Mouse (Mus musculus) effector memory CD4-positive, alpha-beta T cell, adult 7 months (primary cell): Measurements from ENCODE around the gene Mindy1. TPM values are rescaled to one million over a fixed set of nuclear protein-coding genes. Genes with fewer than 3 reads are reported as not detected.

Source experiments
- polyA plus RNA-seq: library from polyadenylated mRNA; unstranded; fragments of 100-300 nt; shearing (Covaris generic); gene quantifications from one replicate; pipeline ENCODE4 v1.2.1, GENCODE M21; 2017

The Mindy1 gene
- 27.4 TPM for polyA plus RNA-seq

GRCm38 (mm10) chr3:95281216-95282126 lies at the start of gene Mindy1, which contains the start of gene Prune1:
Mindy1 (plus strand) TSS chr3:95281345.
Prune1 (minus strand) TSS chr3:95282076.

GRCm38 (mm10) chr3:95241498-95241897 lies 39.6 kb upstream of the Mindy1 start, which contains the start of gene Gm128:
Gm128 (minus strand) TSS chr3:95241598.

GRCm38 (mm10) chr3:95250783-95251424 lies 30.2 kb upstream of the Mindy1 start, which contains the start of gene Bnipl:
Bnipl (minus strand) TSS chr3:95251193.

GRCm38 (mm10) chr3:95307100-95307499 lies 26.0 kb downstream of the Mindy1 start, which contains the start of gene Anxa9:
Anxa9 (minus strand) TSS chr3:95307176.

GRCm38 (mm10) chr3:95314486-95315093 lies 33.4 kb downstream of the Mindy1 start, which contains the start of gene Cers2:
Cers2 (plus strand) TSS chr3:95314791.

Other genes with a start within 250 kb of the Mindy1 start
- 289 TPM for gene Psmd4, start 238.7 kb upstream of the Mindy1 start, polyA plus RNA-seq
- 31.1 TPM for gene Pip5k1a, start 174.4 kb upstream of the Mindy1 start, polyA plus RNA-seq
- 82.6 TPM for gene Vps72, start 170.3 kb upstream of the Mindy1 start, polyA plus RNA-seq
- gene Tmod4, start 156.9 kb upstream of the Mindy1 start, polyA plus RNA-seq = 1.4 TPM
- gene Scnm1, start 147.3 kb upstream of the Mindy1 start, polyA plus RNA-seq = 58.6 TPM
- 29.5 TPM for gene Lysmd1, start 147.3 kb upstream of the Mindy1 start, polyA plus RNA-seq
- 282 TPM for gene Tnfaip8l2, start 139.0 kb upstream of the Mindy1 start, polyA plus RNA-seq
- gene Sema6c, start 120.9 kb upstream of the Mindy1 start, polyA plus RNA-seq = 1.2 TPM
- gene Gabpb2, start 63.4 kb upstream of the Mindy1 start, polyA plus RNA-seq = 22.4 TPM
- 307 TPM for gene Cdc42se1, start 52.6 kb upstream of the Mindy1 start, polyA plus RNA-seq
- 8.7 TPM for gene Mllt11, start 49.2 kb upstream of the Mindy1 start, polyA plus RNA-seq
- 0.77 TPM for gene Gm128, start 39.7 kb upstream of the Mindy1 start, polyA plus RNA-seq
- not detected for gene Bnipl, start 30.2 kb upstream of the Mindy1 start, polyA plus RNA-seq
- 8.4 TPM for gene Prune1, start 731 bp downstream of the Mindy1 start, polyA plus RNA-seq
- 2.0 TPM for gene Anxa9, start 25.8 kb downstream of the Mindy1 start, polyA plus RNA-seq
- gene Cers2, start 33.4 kb downstream of the Mindy1 start, polyA plus RNA-seq = 204 TPM
- 20.6 TPM for gene Setdb1, start 75.9 kb downstream of the Mindy1 start, polyA plus RNA-seq
- gene 4930558C23Rik, start 121.5 kb downstream of the Mindy1 start, polyA plus RNA-seq = not detected
- gene Arnt, start 153.0 kb downstream of the Mindy1 start, polyA plus RNA-seq = 57.2 TPM
- gene Ctsk, start 217.9 kb downstream of the Mindy1 start, polyA plus RNA-seq = not detected
- 104 TPM for gene Ctss, start 245.4 kb downstream of the Mindy1 start, polyA plus RNA-seq